Mouse (Mus musculus) cerebellum, postnatal 4 days (tissue): ENCODE data around the gene Dusp16.

Source experiments
- DNase-seq, 2 experiments: peaks; one replicate each; pipeline ENCODE4 v3.0.0; 2022; ENCODE audit warnings: low spot score in 2 of 2, mixed read lengths in 1 of 2

The Dusp16 gene

GRCm38 (mm10) chr6:134743568-134743967 is 48.9 kb downstream of the Dusp16 start:
- DNase-seq = no peak

- no peak for DNase-seq
Measured at GRCm38 (mm10) chr6:134736853-134737252, 55.6 kb downstream of the Dusp16 start.

- no peak for DNase-seq
Measured at GRCm38 (mm10) chr6:134733800-134734221, 58.6 kb downstream of the Dusp16 start.

GRCm38 (mm10) chr6:134732813-134733212 is 59.6 kb downstream of the Dusp16 start:
- no peak for DNase-seq

GRCm38 (mm10) chr6:134730978-134731377 is 61.4 kb downstream of the Dusp16 start:
- no peak for DNase-seq

GRCm38 (mm10) chr6:134725406-134725805 is 67.0 kb downstream of the Dusp16 start:
- DNase-seq = no peak

GRCm38 (mm10) chr6:134723833-134724553 is 68.4 kb downstream of the Dusp16 start:
- no peak for DNase-seq

- no peak for DNase-seq
Measured at GRCm38 (mm10) chr6:134723326-134723725, 69.1 kb downstream of the Dusp16 start.

- DNase-seq = no peak
Measured at GRCm38 (mm10) chr6:134722906-134723305, 69.5 kb downstream of the Dusp16 start.

- no peak for DNase-seq
Measured at GRCm38 (mm10) chr6:134721729-134722269, 70.6 kb downstream of the Dusp16 start.

- no peak for DNase-seq
Measured at GRCm38 (mm10) chr6:134720150-134720549, 72.3 kb downstream of the Dusp16 start.

- no peak for DNase-seq
Measured at GRCm38 (mm10) chr6:134719156-134719555, 73.3 kb downstream of the Dusp16 start.

GRCm38 (mm10) chr6:134718668-134719065 is 73.8 kb downstream of the Dusp16 start:
- DNase-seq = no peak

GRCm38 (mm10) chr6:134717886-134718667 is 74.3 kb downstream of the Dusp16 start:
- DNase-seq = no peak

GRCm38 (mm10) chr6:134716168-134716587 is 76.2 kb downstream of the Dusp16 start:
- DNase-seq = no peak

GRCm38 (mm10) chr6:134713897-134714296 is 78.5 kb downstream of the Dusp16 start:
- no peak for DNase-seq

GRCm38 (mm10) chr6:134713321-134713720 is 79.1 kb downstream of the Dusp16 start:
- no peak for DNase-seq

- DNase-seq = no peak
Measured at GRCm38 (mm10) chr6:134710020-134710419, 82.4 kb downstream of the Dusp16 start.

GRCm38 (mm10) chr6:134706467-134706866 is 86.0 kb downstream of the Dusp16 start:
- DNase-seq = no peak

GRCm38 (mm10) chr6:134703053-134703690 is 89.3 kb downstream of the Dusp16 start:
- DNase-seq = no peak

- no peak for DNase-seq
Measured at GRCm38 (mm10) chr6:134702184-134702583, 90.2 kb downstream of the Dusp16 start.

- DNase-seq = no peak
Measured at GRCm38 (mm10) chr6:134701211-134701602, 91.2 kb downstream of the Dusp16 start.
